Mouse (Mus musculus) CH12.LX (cell line): Measurements from ENCODE around the gene 4930519G04Rik.
A peak's percentile ranks its signal among the peaks of the same experiment; 100 is the strongest.

Source experiments
- CTCF ChIP-seq, 2 experiments: IDR thresholded peaks in 1 of 2; conservative IDR thresholded peaks in 1 of 2; 2 replicates each; pipeline ENCODE4 v1.5.1; 2011 to 2012; ENCODE audit warnings: low read depth in 2 of 2, low read length in 2 of 2, improper control_type of control experiment in 1 of 2, inconsistent platforms in 1 of 2, mild to moderate bottlenecking in 1 of 2, moderate library complexity in 1 of 2
- IRF4 ChIP-seq: IDR thresholded peaks from 2 replicates; pipeline ENCODE4 v1.6.1; 2014; ENCODE audit warnings: low read depth, mild to moderate bottlenecking, inconsistent platforms, low read length, improper control_type of control experiment
- MYC ChIP-seq: IDR thresholded peaks from 2 replicates; pipeline ENCODE4 v1.6.1; 2011; ENCODE audit warnings: low read depth, mild to moderate bottlenecking, improper control_type of control experiment, low read length
- POLR2A ChIP-seq: IDR thresholded peaks from 2 replicates; pipeline ENCODE4 v1.6.1; 2011; ENCODE audit warnings: low read depth, mild to moderate bottlenecking, improper control_type of control experiment, low read length
- RCOR1 ChIP-seq: conservative IDR thresholded peaks from 2 replicates; pipeline ENCODE4 v1.6.1; 2012; ENCODE audit warnings: low read depth, mild to moderate bottlenecking, inconsistent platforms, low read length, improper control_type of control experiment
- TCF12 ChIP-seq: IDR thresholded peaks from 2 replicates; pipeline ENCODE4 v1.6.1; 2014; ENCODE audit warnings: low read depth, mild to moderate bottlenecking, inconsistent platforms, low read length, improper control_type of control experiment

DNA sequence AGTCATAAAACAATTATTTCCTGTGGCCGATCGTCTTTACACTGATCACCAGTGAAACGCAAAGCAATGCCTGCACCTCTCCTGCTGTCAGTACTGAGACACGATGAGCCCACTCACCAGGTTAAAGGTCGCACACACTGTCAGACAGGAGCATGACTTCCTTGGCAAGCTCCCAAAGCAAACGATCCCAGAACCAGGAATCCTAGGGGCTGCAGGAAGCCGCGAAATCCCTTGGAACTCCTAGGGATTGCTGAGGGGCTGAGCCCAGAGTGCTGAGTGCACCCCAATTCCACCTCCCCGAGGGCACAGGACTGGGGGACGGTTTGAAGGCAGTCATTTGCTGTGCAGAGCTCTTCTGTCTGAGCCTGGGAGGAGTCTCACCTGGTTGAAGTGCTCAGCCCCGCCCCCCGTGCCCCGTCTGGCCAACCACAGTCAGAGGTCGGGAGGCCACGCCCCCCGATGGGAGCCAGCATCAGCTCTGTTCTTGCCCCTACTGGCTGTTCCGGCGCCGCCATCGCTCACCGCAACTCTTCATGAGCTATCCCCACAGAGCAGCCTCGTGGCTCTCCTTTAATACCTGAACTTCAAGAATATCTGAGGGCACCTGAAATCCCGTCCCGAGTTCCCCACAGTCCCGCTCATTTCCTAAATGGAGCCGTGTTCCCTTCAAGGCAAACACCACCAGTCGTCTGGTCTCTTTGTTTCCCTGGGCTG lies 27.3 kb upstream of the 4930519G04Rik start:
- TF ChIP-seq TCF12 (no peak), CTCF (conservative IDR thresholded peaks at IDR 0.05 in 1 of 2, IDR thresholded peaks at IDR 0.05 in 1 of 2; ENCODE audit: low read depth in 2 of 2, low read length in 2 of 2) (no peak), POLR2A (peak; percentile 81), IRF4 (no peak), RCOR1 (no peak), MYC (no peak)
